Mouse (Mus musculus) intestine, postnatal 0 days (tissue): ENCODE results near the gene Syn2. TPM values are rescaled to one million over a fixed set of nuclear protein-coding genes. Genes with fewer than 3 reads are reported as not detected.
A peak's percentile ranks its signal among the peaks of the same experiment; 100 is the strongest.

Experiments
- ATAC-seq: fragments of 200-750 bp; cut with Nextera tagmentation; 2 replicates; pipeline ENCODE4 v1.8.0; 2017; ENCODE audit warnings: mild to moderate bottlenecking, moderate TSS enrichment, moderate library complexity
- H3K27ac ChIP-seq: fragments of 300-500 bp; sonication (generic); 2 replicates; pipeline ENCODE4 v1.5.1; 2014; ENCODE audit warnings: mild to moderate bottlenecking, low read depth, low read length, moderate library complexity
- H3K27me3 ChIP-seq: fragments of 300-500 bp; sonication (generic); replicated peaks from 2 replicates; pipeline ENCODE4 v1.6.1; 2014; ENCODE audit warnings: low read length, mixed read lengths; ENCODE audit not compliant: control insufficient read depth, insufficient read depth
- H3K36me3 ChIP-seq: fragments of 300-500 bp; sonication (generic); 2 replicates; pipeline ENCODE4 v1.6.1; 2014; ENCODE audit warnings: mild to moderate bottlenecking, moderate library complexity; ENCODE audit not compliant: control insufficient read depth, insufficient read depth
- H3K4me1 ChIP-seq: fragments of 300-500 bp; sonication (generic); replicated peaks from 2 replicates; pipeline ENCODE4 v1.6.1; 2014; ENCODE audit warnings: antibody characterized with exemption, low read length, mixed read lengths; ENCODE audit not compliant: control insufficient read depth, insufficient read depth
- H3K4me2 ChIP-seq: fragments of 300-500 bp; sonication (generic); replicated peaks from 2 replicates; pipeline ENCODE4 v1.6.1; 2014; ENCODE audit warnings: low read depth, mild to moderate bottlenecking, moderate library complexity
- H3K4me3 ChIP-seq: fragments of 300-500 bp; sonication (generic); 2 replicates; pipeline ENCODE4 v1.5.1; 2014; ENCODE audit warnings: low read depth, low read length
- H3K9ac ChIP-seq: fragments of 300-500 bp; sonication (generic); 2 replicates; pipeline ENCODE4 v1.6.1; 2014; ENCODE audit warnings: mild to moderate bottlenecking, low read depth, low read length
- H3K9me3 ChIP-seq: fragments of 300-500 bp; sonication (generic); 2 replicates; pipeline ENCODE4 v1.6.1; 2016; ENCODE audit warnings: mixed run types; ENCODE audit not compliant: control insufficient read depth
- CTCF ChIP-seq: sonication (generic); IDR thresholded peaks from 2 replicates; pipeline ENCODE4 v1.5.1; 2016; ENCODE audit warnings: low read depth, mild to moderate bottlenecking, control low read depth, antibody characterized with exemption, moderate library complexity
- WGBS: fragments of 180-500 bp; shearing (Covaris S2); extraction: QIAGEN DNeasy Blood & Tissue Kit; methylation state at CpG from one replicate; pipeline ENCODE4 v1.1.7; 2014; 5-methylcytosine and 5-hydroxymethylcytosine counted together
- polyA plus RNA-seq: library from polyadenylated mRNA; unstranded; fragments of >200 nt; fragmentation: Nextera tagmentation; extraction: Ambion mirVana; gene quantifications from 2 replicates; pipeline ENCODE4 v1.2.1, GENCODE M21; 2015

Gene Syn2
- polyA plus RNA-seq, 1 experiment from 2014 or later = 4.7 TPM

- Histone ChIP-seq H3K27me3 (no peaks in the 10 kb centered on the region), H3K9me3 (no peaks in the 10 kb centered on the region), H3K4me3 (no peak within 1 kb of the TSS), H3K27ac (no peak within 1 kb of the TSS), H3K4me1 (no peaks in the 10 kb centered on the region), H3K36me3 (no peaks in the 10 kb centered on the region), H3K9ac (no peak within 1 kb of the TSS), H3K4me2 (no peak within 1 kb of the TSS)
- WGBS = 76% methylated on average over 4 of the region's 4 CpGs
- ATAC-seq = no peak
- no peak for TF ChIP-seq CTCF
These were observed 92.3 kb downstream of the Syn2 start, which contains the start of gene Gm17482 for GRCm38 (mm10) chr6:115227043-115227442. Gene Gm17482, plus strand, starts transcription at chr6:115227343.

DNA sequence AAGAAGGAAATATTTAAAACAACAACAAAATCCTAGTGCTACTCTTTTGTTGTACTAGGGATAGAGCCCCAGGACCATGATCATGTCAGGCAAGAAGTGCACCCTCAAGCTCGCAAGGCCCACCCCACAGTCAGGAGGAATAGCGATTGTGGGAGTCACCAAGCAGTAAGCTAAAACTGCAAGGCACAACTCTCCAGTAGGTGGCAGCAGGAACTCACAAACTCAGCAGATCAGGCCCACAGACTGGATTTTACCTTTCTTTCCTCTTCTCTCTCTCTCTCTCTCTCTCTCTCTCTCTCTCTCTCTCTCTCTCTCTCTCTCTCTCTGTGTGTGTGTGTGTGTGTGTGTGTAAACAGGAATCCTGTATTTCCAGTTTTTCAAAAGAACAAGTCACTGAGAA lies 92.8 kb downstream of the Syn2 start:
- H3K4me3 ChIP-seq = no peak overlapping the region
- H3K36me3 ChIP-seq = no peaks in the 10 kb centered on the region
- H3K27me3 ChIP-seq = no peaks in the 10 kb centered on the region
- TF ChIP-seq CTCF = peak; percentile 93
- no peak for ATAC-seq
- WGBS = 3% methylated on average over 2 of the region's 2 CpGs
- H3K4me1 ChIP-seq = no peaks in the 10 kb centered on the region
- no peak overlapping the region for H3K9ac ChIP-seq
- no peak overlapping the region for H3K27ac ChIP-seq
- no peak overlapping the region for H3K4me2 ChIP-seq
- no peaks in the 10 kb centered on the region for H3K9me3 ChIP-seq

DNA sequence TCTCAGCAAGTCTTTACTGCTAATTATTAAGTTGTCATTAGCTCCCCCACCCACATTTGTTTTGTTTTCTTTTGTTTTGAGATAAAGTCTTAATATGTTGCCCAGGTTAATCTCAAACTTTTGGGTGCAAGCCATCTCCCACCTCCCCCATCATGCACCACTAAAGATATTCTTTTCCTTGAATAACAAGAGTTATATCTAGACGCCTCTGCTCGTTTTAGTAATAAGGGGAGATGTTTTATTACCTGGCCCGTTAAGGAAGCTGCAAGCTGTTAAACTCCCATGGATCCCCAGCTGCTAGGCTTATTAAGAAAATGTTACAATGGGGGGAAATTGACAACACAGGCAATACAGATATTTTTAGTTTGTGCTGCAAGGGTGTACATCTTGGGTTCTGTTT lies 95.9 kb downstream of the Syn2 start:
- TF ChIP-seq CTCF = no peak
- H3K36me3 ChIP-seq = no peaks in the 10 kb centered on the region
- H3K4me2 ChIP-seq = no peak overlapping the region
- H3K9ac ChIP-seq = no peak overlapping the region
- H3K4me3 ChIP-seq = no peak overlapping the region
- no peak overlapping the region for H3K27ac ChIP-seq
- H3K9me3 ChIP-seq = no peaks in the 10 kb centered on the region
- H3K4me1 ChIP-seq = no peaks in the 10 kb centered on the region
- no peaks in the 10 kb centered on the region for H3K27me3 ChIP-seq
- no peak for ATAC-seq
- WGBS = 48% methylated on average over 3 of the region's 3 CpGs

- Histone ChIP-seq H3K27me3 (no peaks in the 10 kb centered on the region), H3K27ac (no peak overlapping the region), H3K9ac (no peak overlapping the region), H3K4me1 (no peaks in the 10 kb centered on the region), H3K4me2 (no peak overlapping the region), H3K4me3 (no peak overlapping the region), H3K9me3 (no peaks in the 10 kb centered on the region), H3K36me3 (no peaks in the 10 kb centered on the region)
- 61% methylated on average over 4 of the region's 4 CpGs for WGBS
- no peak for TF ChIP-seq CTCF
- ATAC-seq = no peak
These were observed 97.1 kb downstream of the Syn2 start for GRCm38 (mm10) chr6:115231836-115232235.

- H3K4me2 ChIP-seq = no peak overlapping the region
- no peak overlapping the region for H3K27ac ChIP-seq
- 80% methylated on average over 1 of the region's 1 CpGs for WGBS
- TF ChIP-seq CTCF = no peak
- H3K9me3 ChIP-seq = no peaks in the 10 kb centered on the region
- no peaks in the 10 kb centered on the region for H3K36me3 ChIP-seq
- no peak for ATAC-seq
- H3K9ac ChIP-seq = no peak overlapping the region
- H3K4me3 ChIP-seq = no peak overlapping the region
- no peaks in the 10 kb centered on the region for H3K4me1 ChIP-seq
- no peaks in the 10 kb centered on the region for H3K27me3 ChIP-seq
These were observed 97.9 kb downstream of the Syn2 start for GRCm38 (mm10) chr6:115232562-115232961.

- ATAC-seq = no peak
- Histone ChIP-seq H3K4me2 (no peak overlapping the region), H3K4me3 (no peak overlapping the region), H3K36me3 (no peaks in the 10 kb centered on the region), H3K9me3 (no peaks in the 10 kb centered on the region), H3K27ac (no peak overlapping the region), H3K27me3 (no peaks in the 10 kb centered on the region), H3K4me1 (no peaks in the 10 kb centered on the region), H3K9ac (no peak overlapping the region)
- 84% methylated on average over 9 of the region's 9 CpGs for WGBS
- no peak for TF ChIP-seq CTCF
These were observed 103.6 kb downstream of the Syn2 start for GRCm38 (mm10) chr6:115238031-115239027.
